Mouse (Mus musculus) T-cell, adult 2 months (primary cell): Measurements from ENCODE around the gene B3gnt2.

Experiments
- DNase-seq: peaks from one replicate; pipeline ENCODE4 v3.0.0; 2022; ENCODE audit warnings: low spot score

B3gnt2 gene

GRCm38 (mm10) chr11:22732907-22733306, 127.9 kb downstream of the B3gnt2 start:
- DNase-seq, result no peak

GRCm38 (mm10) chr11:22723096-22723495, 137.7 kb downstream of the B3gnt2 start:
- DNase-seq, result no peak

GRCm38 (mm10) chr11:22720096-22720495, 140.7 kb downstream of the B3gnt2 start:
- DNase-seq, result no peak

- no peak for DNase-seq
Measured at GRCm38 (mm10) chr11:22719570-22719969, 141.2 kb downstream of the B3gnt2 start.

- DNase-seq, result no peak
Measured at GRCm38 (mm10) chr11:22718036-22718435, 142.7 kb downstream of the B3gnt2 start.

GRCm38 (mm10) chr11:22711327-22711726, 149.4 kb downstream of the B3gnt2 start:
- DNase-seq, result no peak

- DNase-seq, result peak; percentile 68
Measured at GRCm38 (mm10) chr11:22710596-22710995, 150.2 kb downstream of the B3gnt2 start.
